Mouse (Mus musculus): ENCODE data around the gene Zscan2. TPM values are rescaled to one million over a fixed set of nuclear protein-coding genes. Genes with fewer than 3 reads are reported as not detected.

Gene Zscan2
- polyA plus RNA-seq, 1 experiment from 2014 or later = 1.4 TPM

- WGBS = 39% methylated on average over 1 of the region's 1 CpGs
- no peaks in the 10 kb centered on the region for H3K27me3 ChIP-seq (replicated peaks; ENCODE audit: control insufficient read depth, insufficient read depth, low read length)
- no peaks in the 10 kb centered on the region for H3K4me1 ChIP-seq (replicated peaks; ENCODE audit: control insufficient read depth, insufficient read depth, low read length)
- no peak overlapping the region for H3K4me2 ChIP-seq
- no peak overlapping the region for H3K9ac ChIP-seq (ENCODE audit: low read depth, low read length)
- DNase-seq (ENCODE audit: low spot score) (no peak), ATAC-seq (replicated peaks; ENCODE audit: low FRiP score) (no peak)
- H3K4me3 ChIP-seq (ENCODE audit: low read depth, low read length) = no peak overlapping the region
- H3K9me3 ChIP-seq (ENCODE audit: control insufficient read depth, low read length) = no peaks in the 10 kb centered on the region
- H3K36me3 ChIP-seq (ENCODE audit: control insufficient read depth, insufficient read depth, low read length) = no peaks in the 10 kb centered on the region
- H3K27ac ChIP-seq (ENCODE audit: low read depth, low read length) = no peak overlapping the region
Observed at GRCm38 (mm10) chr7:80840241-80840640, 20.5 kb upstream of the Zscan2 start.

GRCm38 (mm10) chr7:80840937-80841336 lies 19.8 kb upstream of the Zscan2 start:
- Histone ChIP-seq H3K9me3 (ENCODE audit: control insufficient read depth, low read length) (no peaks in the 10 kb centered on the region), H3K9ac (ENCODE audit: low read depth, low read length) (no peak overlapping the region), H3K27me3 (replicated peaks; ENCODE audit: control insufficient read depth, insufficient read depth, low read length) (no peaks in the 10 kb centered on the region), H3K4me1 (replicated peaks; ENCODE audit: control insufficient read depth, insufficient read depth, low read length) (no peaks in the 10 kb centered on the region), H3K4me3 (ENCODE audit: low read depth, low read length) (no peak overlapping the region), H3K36me3 (ENCODE audit: control insufficient read depth, insufficient read depth, low read length) (no peaks in the 10 kb centered on the region), H3K4me2 (no peak overlapping the region), H3K27ac (ENCODE audit: low read depth, low read length) (no peak overlapping the region)
- ATAC-seq (replicated peaks; ENCODE audit: low FRiP score) (no peak), DNase-seq (ENCODE audit: low spot score) (no peak)
- 66% methylated on average over 4 of the region's 4 CpGs for WGBS

- Histone ChIP-seq H3K4me1 (replicated peaks; ENCODE audit: control insufficient read depth, insufficient read depth, low read length) (no peaks in the 10 kb centered on the region), H3K36me3 (ENCODE audit: control insufficient read depth, insufficient read depth, low read length) (no peaks in the 10 kb centered on the region), H3K4me3 (ENCODE audit: low read depth, low read length) (no peak overlapping the region), H3K27me3 (replicated peaks; ENCODE audit: control insufficient read depth, insufficient read depth, low read length) (no peaks in the 10 kb centered on the region), H3K9ac (ENCODE audit: low read depth, low read length) (no peak overlapping the region), H3K27ac (ENCODE audit: low read depth, low read length) (no peak overlapping the region), H3K9me3 (ENCODE audit: control insufficient read depth, low read length) (no peaks in the 10 kb centered on the region), H3K4me2 (no peak overlapping the region)
- no peak for DNase-seq (ENCODE audit: low spot score)
- ATAC-seq (replicated peaks; ENCODE audit: low FRiP score) = no peak
- WGBS = 65% methylated on average over 5 of the region's 5 CpGs
Observed at GRCm38 (mm10) chr7:80842132-80842531, 18.6 kb upstream of the Zscan2 start.

GRCm38 (mm10) chr7:80843176-80843575 lies 17.5 kb upstream of the Zscan2 start:
- H3K4me3 ChIP-seq (ENCODE audit: low read depth, low read length) = no peak overlapping the region
- no peaks in the 10 kb centered on the region for H3K36me3 ChIP-seq (ENCODE audit: control insufficient read depth, insufficient read depth, low read length)
- no peak overlapping the region for H3K27ac ChIP-seq (ENCODE audit: low read depth, low read length)
- WGBS = 87% methylated on average over 1 of the region's 1 CpGs
- H3K9ac ChIP-seq (ENCODE audit: low read depth, low read length) = no peak overlapping the region
- H3K4me1 ChIP-seq (replicated peaks; ENCODE audit: control insufficient read depth, insufficient read depth, low read length) = no peaks in the 10 kb centered on the region
- ATAC-seq (replicated peaks; ENCODE audit: low FRiP score) (no peak), DNase-seq (ENCODE audit: low spot score) (no peak)
- no peaks in the 10 kb centered on the region for H3K9me3 ChIP-seq (ENCODE audit: control insufficient read depth, low read length)
- H3K27me3 ChIP-seq (replicated peaks; ENCODE audit: control insufficient read depth, insufficient read depth, low read length) = no peaks in the 10 kb centered on the region
- no peak overlapping the region for H3K4me2 ChIP-seq

GRCm38 (mm10) chr7:80843910-80844640 lies 16.6 kb upstream of the Zscan2 start:
- Histone ChIP-seq H3K36me3 (ENCODE audit: control insufficient read depth, insufficient read depth, low read length) (no peaks in the 10 kb centered on the region), H3K4me3 (ENCODE audit: low read depth, low read length) (no peak overlapping the region), H3K9ac (ENCODE audit: low read depth, low read length) (no peak overlapping the region), H3K4me2 (no peak overlapping the region), H3K27ac (ENCODE audit: low read depth, low read length) (no peak overlapping the region), H3K27me3 (replicated peaks; ENCODE audit: control insufficient read depth, insufficient read depth, low read length) (no peaks in the 10 kb centered on the region), H3K4me1 (replicated peaks; ENCODE audit: control insufficient read depth, insufficient read depth, low read length) (no peaks in the 10 kb centered on the region), H3K9me3 (ENCODE audit: control insufficient read depth, low read length) (no peaks in the 10 kb centered on the region)
- WGBS = 83% methylated on average over 8 of the region's 8 CpGs
- DNase-seq (ENCODE audit: low spot score) (no peak), ATAC-seq (replicated peaks; ENCODE audit: low FRiP score) (no peak)

GRCm38 (mm10) chr7:80844691-80845090 lies 16.0 kb upstream of the Zscan2 start:
- Histone ChIP-seq H3K9ac (ENCODE audit: low read depth, low read length) (no peak overlapping the region), H3K4me3 (ENCODE audit: low read depth, low read length) (no peak overlapping the region), H3K27ac (ENCODE audit: low read depth, low read length) (no peak overlapping the region), H3K36me3 (ENCODE audit: control insufficient read depth, insufficient read depth, low read length) (no peaks in the 10 kb centered on the region), H3K4me2 (no peak overlapping the region), H3K9me3 (ENCODE audit: control insufficient read depth, low read length) (no peaks in the 10 kb centered on the region), H3K27me3 (replicated peaks; ENCODE audit: control insufficient read depth, insufficient read depth, low read length) (no peaks in the 10 kb centered on the region), H3K4me1 (replicated peaks; ENCODE audit: control insufficient read depth, insufficient read depth, low read length) (no peaks in the 10 kb centered on the region)
- 86% methylated on average over 12 of the region's 12 CpGs for WGBS
- DNase-seq (ENCODE audit: low spot score) (no peak), ATAC-seq (replicated peaks; ENCODE audit: low FRiP score) (no peak)

GRCm38 (mm10) chr7:80845621-80846279 lies 15.0 kb upstream of the Zscan2 start:
- no peaks in the 10 kb centered on the region for H3K4me1 ChIP-seq (replicated peaks; ENCODE audit: control insufficient read depth, insufficient read depth, low read length)
- no peaks in the 10 kb centered on the region for H3K9me3 ChIP-seq (ENCODE audit: control insufficient read depth, low read length)
- no peak for DNase-seq (ENCODE audit: low spot score)
- ATAC-seq (replicated peaks; ENCODE audit: low FRiP score) = no peak
- H3K27ac ChIP-seq (ENCODE audit: low read depth, low read length) = no peak overlapping the region
- no peak overlapping the region for H3K4me2 ChIP-seq
- WGBS = 68% methylated on average over 15 of the region's 15 CpGs
- H3K9ac ChIP-seq (ENCODE audit: low read depth, low read length) = no peak overlapping the region
- H3K36me3 ChIP-seq (ENCODE audit: control insufficient read depth, insufficient read depth, low read length) = no peaks in the 10 kb centered on the region
- H3K4me3 ChIP-seq (ENCODE audit: low read depth, low read length) = no peak overlapping the region
- no peaks in the 10 kb centered on the region for H3K27me3 ChIP-seq (replicated peaks; ENCODE audit: control insufficient read depth, insufficient read depth, low read length)

GRCm38 (mm10) chr7:80846280-80846678 lies 14.4 kb upstream of the Zscan2 start:
- Histone ChIP-seq H3K9ac (ENCODE audit: low read depth, low read length) (no peak overlapping the region), H3K4me2 (no peak overlapping the region), H3K4me1 (replicated peaks; ENCODE audit: control insufficient read depth, insufficient read depth, low read length) (no peaks in the 10 kb centered on the region), H3K36me3 (ENCODE audit: control insufficient read depth, insufficient read depth, low read length) (no peaks in the 10 kb centered on the region), H3K9me3 (ENCODE audit: control insufficient read depth, low read length) (no peaks in the 10 kb centered on the region), H3K4me3 (ENCODE audit: low read depth, low read length) (no peak overlapping the region), H3K27ac (ENCODE audit: low read depth, low read length) (no peak overlapping the region), H3K27me3 (replicated peaks; ENCODE audit: control insufficient read depth, insufficient read depth, low read length) (no peaks in the 10 kb centered on the region)
- DNase-seq (ENCODE audit: low spot score) (no peak), ATAC-seq (replicated peaks; ENCODE audit: low FRiP score) (no peak)
- 84% methylated on average over 10 of the region's 10 CpGs for WGBS

GRCm38 (mm10) chr7:80846709-80847108 lies 14.0 kb upstream of the Zscan2 start:
- H3K4me3 ChIP-seq (ENCODE audit: low read depth, low read length) = no peak overlapping the region
- H3K9ac ChIP-seq (ENCODE audit: low read depth, low read length) = no peak overlapping the region
- DNase-seq (ENCODE audit: low spot score) (no peak), ATAC-seq (replicated peaks; ENCODE audit: low FRiP score) (no peak)
- no peaks in the 10 kb centered on the region for H3K36me3 ChIP-seq (ENCODE audit: control insufficient read depth, insufficient read depth, low read length)
- WGBS = 79% methylated on average over 5 of the region's 5 CpGs
- no peak overlapping the region for H3K27ac ChIP-seq (ENCODE audit: low read depth, low read length)
- H3K4me1 ChIP-seq (replicated peaks; ENCODE audit: control insufficient read depth, insufficient read depth, low read length) = no peaks in the 10 kb centered on the region
- no peak overlapping the region for H3K4me2 ChIP-seq
- no peaks in the 10 kb centered on the region for H3K27me3 ChIP-seq (replicated peaks; ENCODE audit: control insufficient read depth, insufficient read depth, low read length)
- H3K9me3 ChIP-seq (ENCODE audit: control insufficient read depth, low read length) = no peaks in the 10 kb centered on the region
